Mouse (Mus musculus) ovary, postnatal 10 days (tissue): Measurements from ENCODE around the gene Fam184b.
"Not testable (repeated sequence)": the region's sequence is repeated elsewhere in the genome, so short reads cannot be mapped to it uniquely, and the experiment has no call there.

Experiments used
- DNase-seq: peaks from one replicate; pipeline ENCODE4 v3.0.0; 2022; ENCODE audit warnings: low spot score

Gene Fam184b

GRCm38 (mm10) chr5:45638806-45639714 lies at the start of gene Fam184b:
Gene Fam184b (minus strand): TSS chr5:45639614.
- DNase-seq, result peak; percentile 9

- DNase-seq, result no peak
Observed at GRCm38 (mm10) chr5:45689152-45689551, 49.7 kb upstream of the Fam184b start.

- DNase-seq, result no peak
Observed at GRCm38 (mm10) chr5:45686223-45686622, 46.8 kb upstream of the Fam184b start.

GRCm38 (mm10) chr5:45685243-45685642 lies 45.8 kb upstream of the Fam184b start:
- DNase-seq, result no peak

- no peak for DNase-seq
Observed at GRCm38 (mm10) chr5:45683388-45683787, 44.0 kb upstream of the Fam184b start.

GRCm38 (mm10) chr5:45679955-45680354 lies 40.5 kb upstream of the Fam184b start:
- no peak for DNase-seq

GRCm38 (mm10) chr5:45677639-45678038 lies 38.2 kb upstream of the Fam184b start:
- DNase-seq, result no peak

- no peak for DNase-seq
Observed at GRCm38 (mm10) chr5:45675032-45675431, 35.6 kb upstream of the Fam184b start.

- no peak for DNase-seq
Observed at GRCm38 (mm10) chr5:45670894-45671494, 31.6 kb upstream of the Fam184b start.

GRCm38 (mm10) chr5:45670280-45670670 lies 30.9 kb upstream of the Fam184b start:
- no peak for DNase-seq

- peak; percentile 100 for DNase-seq
Observed at GRCm38 (mm10) chr5:45669598-45670279, 30.3 kb upstream of the Fam184b start, which contains the start of gene Ncapg. Gene Ncapg (plus strand): TSS chr5:45669919.

- DNase-seq, result no peak
Observed at GRCm38 (mm10) chr5:45669234-45669597, 29.8 kb upstream of the Fam184b start.

- no peak for DNase-seq
Observed at GRCm38 (mm10) chr5:45668831-45669230, 29.4 kb upstream of the Fam184b start.

GRCm38 (mm10) chr5:45668324-45668723 lies 28.9 kb upstream of the Fam184b start:
- no peak for DNase-seq

GRCm38 (mm10) chr5:45658406-45658805 lies 19.0 kb upstream of the Fam184b start:
- not testable (repeated sequence) for DNase-seq

GRCm38 (mm10) chr5:45651026-45651703 lies 11.8 kb upstream of the Fam184b start:
- DNase-seq, result no peak

GRCm38 (mm10) chr5:45639715-45640092 lies 290 bp upstream of the Fam184b start:
- DNase-seq, result no peak

GRCm38 (mm10) chr5:45638378-45638777 lies 1.0 kb downstream of the Fam184b start:
- no peak for DNase-seq

GRCm38 (mm10) chr5:45629470-45629869 lies 9.9 kb downstream of the Fam184b start:
- no peak for DNase-seq

GRCm38 (mm10) chr5:45627771-45628170 lies 11.6 kb downstream of the Fam184b start:
- DNase-seq, result no peak

GRCm38 (mm10) chr5:45621511-45621910 lies 17.9 kb downstream of the Fam184b start:
- no peak for DNase-seq

- DNase-seq, result no peak
Observed at GRCm38 (mm10) chr5:45599056-45599455, 40.4 kb downstream of the Fam184b start.
